Comparison of ENCODE assay signal across 13 mouse cellular contexts in the genomic region with DNA sequence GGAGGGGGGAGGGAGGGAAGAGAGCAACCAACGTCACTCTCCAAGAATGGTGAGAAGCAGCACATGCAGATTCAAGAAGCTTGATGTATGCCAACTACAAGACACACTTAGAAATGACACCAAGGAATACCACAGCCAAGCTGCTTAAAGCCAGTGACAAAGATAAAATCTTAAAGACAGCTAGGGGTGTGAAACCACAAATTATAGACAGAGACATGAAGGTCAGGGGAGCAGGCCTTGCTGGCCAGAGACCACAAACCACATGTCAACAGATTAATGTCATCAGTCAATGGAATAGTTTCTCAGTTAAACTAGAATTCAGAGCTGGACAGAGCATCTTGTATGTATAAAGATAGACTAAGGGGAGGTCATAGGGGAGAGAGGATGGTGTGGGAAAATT.
"Had no signal": no experiment of that assay in that cellular context is flagged by ENCODE, and none has a peak within 500 bp of the region (broad histone marks: within the 10 kb centered on the region; RNA-seq: fewer than 3 reads in every experiment).

No protein-coding gene starts in this region.

- H3K9me3 ChIP-seq: limb, embryonic 10.5 days; liver, embryonic 15.5 days; midbrain, embryonic 10.5 days had no signal

- H3K9ac ChIP-seq: liver, embryonic 15.5 days had no signal

- H3K4me2 ChIP-seq: liver, embryonic 11.5 days; liver, embryonic 15.5 days had no signal

- H3K36me3 ChIP-seq: limb, embryonic 10.5 days; liver, embryonic 15.5 days; midbrain, embryonic 10.5 days had no signal

- H3K27me3 ChIP-seq: liver, embryonic 15.5 days had no signal

- H3K4me1 ChIP-seq: limb, embryonic 10.5 days; liver, embryonic 15.5 days; midbrain, embryonic 10.5 days had no signal

- DNase-seq: kidney, adult 11 months; kidney, postnatal 10 days; kidney, postnatal 4 days; lung, postnatal 14 days; midbrain, embryonic 14.5 days; right cerebral cortex, adult 18-20 months; right cerebral cortex, postnatal 25 days; thymus, postnatal 36 days had no signal

- H3K27ac ChIP-seq: layer of hippocampus, adult 2 months; limb, embryonic 10.5 days; liver, embryonic 15.5 days; midbrain, embryonic 10.5 days had no signal

- H3K4me3 ChIP-seq: layer of hippocampus, adult 2 months; limb, embryonic 10.5 days; liver, embryonic 15.5 days; midbrain, embryonic 10.5 days had no signal
